Mouse (Mus musculus): ENCODE measurements around the gene Erich3. TPM values are rescaled to one million over a fixed set of nuclear protein-coding genes. Genes with fewer than 3 reads are reported as not detected.
A peak's percentile ranks its signal among the peaks of the same experiment; 100 is the strongest.

Erich3 gene
- polyA plus RNA-seq, 1 experiment from 2014 or later = 0.77 TPM

GRCm38 (mm10) chr3:154800888-154801429, 137.3 kb downstream of the Erich3 start:
- no peak overlapping the region for H3K27ac ChIP-seq (ENCODE audit: low read depth, low read length)
- ATAC-seq (ENCODE audit: insufficient read depth, low FRiP score, low TSS enrichment) (0 out of 2 replicates have a peak, but pooled peaks have one; percentile 35), DNase-seq (ENCODE audit: low spot score) (no peak)
- H3K4me1 ChIP-seq (ENCODE audit: control insufficient read depth, insufficient read depth, low read length) = 0 out of 2 replicates have a peak, but pooled peaks cover 2% of the 10 kb centered on the region
- no peak overlapping the region for H3K9ac ChIP-seq (ENCODE audit: low read length)
- no peaks in the 10 kb centered on the region for H3K27me3 ChIP-seq (ENCODE audit: control insufficient read depth, insufficient read depth, low read length)
- 53% methylated on average over 8 of the region's 8 CpGs for WGBS
- H3K4me3 ChIP-seq (ENCODE audit: low read depth, low read length) = no peak overlapping the region
- no peaks in the 10 kb centered on the region for H3K36me3 ChIP-seq (ENCODE audit: control insufficient read depth, insufficient read depth, low read length)
- H3K9me3 ChIP-seq (ENCODE audit: control insufficient read depth, low read length) = no peaks in the 10 kb centered on the region
- no peak overlapping the region for H3K4me2 ChIP-seq (ENCODE audit: low read depth)

GRCm38 (mm10) chr3:154806626-154807025, 143.0 kb downstream of the Erich3 start:
- no peak overlapping the region for H3K9ac ChIP-seq (ENCODE audit: low read length)
- H3K27ac ChIP-seq (ENCODE audit: low read depth, low read length) = no peak overlapping the region
- DNase-seq (ENCODE audit: low spot score) (peak; percentile 40), ATAC-seq (ENCODE audit: insufficient read depth, low FRiP score, low TSS enrichment) (peak; percentile 61)
- no peak overlapping the region for H3K4me3 ChIP-seq (ENCODE audit: low read depth, low read length)
- H3K4me1 ChIP-seq (ENCODE audit: control insufficient read depth, insufficient read depth, low read length) = no peaks in the 10 kb centered on the region; the same call in 1 of the 2 replicates
- H3K27me3 ChIP-seq (ENCODE audit: control insufficient read depth, insufficient read depth, low read length) = no peaks in the 10 kb centered on the region
- H3K4me2 ChIP-seq (ENCODE audit: low read depth) = no peak overlapping the region
- 36% methylated on average over 7 of the region's 7 CpGs for WGBS
- no peaks in the 10 kb centered on the region for H3K36me3 ChIP-seq (ENCODE audit: control insufficient read depth, insufficient read depth, low read length)
- H3K9me3 ChIP-seq (ENCODE audit: control insufficient read depth, low read length) = no peaks in the 10 kb centered on the region

- Histone ChIP-seq H3K9me3 (ENCODE audit: control insufficient read depth, low read length) (no peaks in the 10 kb centered on the region), H3K36me3 (ENCODE audit: control insufficient read depth, insufficient read depth, low read length) (no peaks in the 10 kb centered on the region), H3K4me1 (ENCODE audit: control insufficient read depth, insufficient read depth, low read length) (no peaks in the 10 kb centered on the region; the same call in 1 of the 2 replicates), H3K27me3 (ENCODE audit: control insufficient read depth, insufficient read depth, low read length) (no peaks in the 10 kb centered on the region), H3K4me2 (ENCODE audit: low read depth) (no peak overlapping the region), H3K4me3 (ENCODE audit: low read depth, low read length) (no peak overlapping the region), H3K27ac (ENCODE audit: low read depth, low read length) (no peak overlapping the region), H3K9ac (ENCODE audit: low read length) (no peak overlapping the region)
- 71% methylated on average over 7 of the region's 7 CpGs for WGBS
- ATAC-seq (ENCODE audit: insufficient read depth, low FRiP score, low TSS enrichment) = no peak
- DNase-seq (ENCODE audit: low spot score) = no peak
Measured at GRCm38 (mm10) chr3:154810273-154810870, 146.7 kb downstream of the Erich3 start.

GRCm38 (mm10) chr3:154811281-154811680, 147.6 kb downstream of the Erich3 start:
- Histone ChIP-seq H3K36me3 (ENCODE audit: control insufficient read depth, insufficient read depth, low read length) (no peaks in the 10 kb centered on the region), H3K27ac (ENCODE audit: low read depth, low read length) (no peak overlapping the region), H3K4me3 (ENCODE audit: low read depth, low read length) (no peak overlapping the region), H3K9me3 (ENCODE audit: control insufficient read depth, low read length) (no peaks in the 10 kb centered on the region), H3K4me1 (ENCODE audit: control insufficient read depth, insufficient read depth, low read length) (no peaks in the 10 kb centered on the region; the same call in 1 of the 2 replicates), H3K4me2 (ENCODE audit: low read depth) (no peak overlapping the region), H3K9ac (ENCODE audit: low read length) (no peak overlapping the region), H3K27me3 (ENCODE audit: control insufficient read depth, insufficient read depth, low read length) (no peaks in the 10 kb centered on the region)
- ATAC-seq (ENCODE audit: insufficient read depth, low FRiP score, low TSS enrichment) (no peak), DNase-seq (ENCODE audit: low spot score) (no peak)
- WGBS = 37% methylated on average over 9 of the region's 9 CpGs

GRCm38 (mm10) chr3:154811833-154812232, 148.2 kb downstream of the Erich3 start:
- Histone ChIP-seq H3K27me3 (ENCODE audit: control insufficient read depth, insufficient read depth, low read length) (no peaks in the 10 kb centered on the region), H3K9me3 (ENCODE audit: control insufficient read depth, low read length) (no peaks in the 10 kb centered on the region), H3K27ac (ENCODE audit: low read depth, low read length) (no peak overlapping the region), H3K4me1 (ENCODE audit: control insufficient read depth, insufficient read depth, low read length) (no peaks in the 10 kb centered on the region; the same call in 1 of the 2 replicates), H3K36me3 (ENCODE audit: control insufficient read depth, insufficient read depth, low read length) (no peaks in the 10 kb centered on the region), H3K4me3 (ENCODE audit: low read depth, low read length) (no peak overlapping the region), H3K4me2 (ENCODE audit: low read depth) (no peak overlapping the region), H3K9ac (ENCODE audit: low read length) (no peak overlapping the region)
- WGBS = 77% methylated on average over 9 of the region's 9 CpGs
- DNase-seq (ENCODE audit: low spot score) (no peak), ATAC-seq (ENCODE audit: insufficient read depth, low FRiP score, low TSS enrichment) (no peak)

- Histone ChIP-seq H3K27ac (ENCODE audit: low read depth, low read length) (no peak overlapping the region), H3K9ac (ENCODE audit: low read length) (no peak overlapping the region), H3K27me3 (ENCODE audit: control insufficient read depth, insufficient read depth, low read length) (no peaks in the 10 kb centered on the region), H3K4me2 (ENCODE audit: low read depth) (no peak overlapping the region), H3K9me3 (ENCODE audit: control insufficient read depth, low read length) (no peaks in the 10 kb centered on the region), H3K36me3 (ENCODE audit: control insufficient read depth, insufficient read depth, low read length) (no peaks in the 10 kb centered on the region), H3K4me1 (ENCODE audit: control insufficient read depth, insufficient read depth, low read length) (no peaks in the 10 kb centered on the region; the same call in 1 of the 2 replicates), H3K4me3 (ENCODE audit: low read depth, low read length) (no peak overlapping the region)
- ATAC-seq (ENCODE audit: insufficient read depth, low FRiP score, low TSS enrichment) = no peak
- WGBS = 68% methylated on average over 1 of the region's 1 CpGs
- no peak for DNase-seq (ENCODE audit: low spot score)
Measured at GRCm38 (mm10) chr3:154812893-154813292, 149.2 kb downstream of the Erich3 start.

GRCm38 (mm10) chr3:154815606-154816005, 151.9 kb downstream of the Erich3 start:
- no peaks in the 10 kb centered on the region for H3K9me3 ChIP-seq (ENCODE audit: control insufficient read depth, low read length)
- no peak for DNase-seq (ENCODE audit: low spot score)
- H3K36me3 ChIP-seq (ENCODE audit: control insufficient read depth, insufficient read depth, low read length) = no peaks in the 10 kb centered on the region
- H3K4me1 ChIP-seq (ENCODE audit: control insufficient read depth, insufficient read depth, low read length) = no peaks in the 10 kb centered on the region
- 38% methylated on average over 2 of the region's 2 CpGs for WGBS
- no peak for ATAC-seq (ENCODE audit: insufficient read depth, low FRiP score, low TSS enrichment)
- H3K4me3 ChIP-seq (ENCODE audit: low read depth, low read length) = no peak overlapping the region
- no peak overlapping the region for H3K27ac ChIP-seq (ENCODE audit: low read depth, low read length)
- H3K4me2 ChIP-seq (ENCODE audit: low read depth) = no peak overlapping the region
- H3K27me3 ChIP-seq (ENCODE audit: control insufficient read depth, insufficient read depth, low read length) = no peaks in the 10 kb centered on the region
- no peak overlapping the region for H3K9ac ChIP-seq (ENCODE audit: low read length)

GRCm38 (mm10) chr3:154816231-154816630, 152.6 kb downstream of the Erich3 start:
- DNase-seq (ENCODE audit: low spot score) = no peak
- Histone ChIP-seq H3K4me3 (ENCODE audit: low read depth, low read length) (no peak overlapping the region), H3K4me2 (ENCODE audit: low read depth) (no peak overlapping the region), H3K27ac (ENCODE audit: low read depth, low read length) (no peak overlapping the region), H3K27me3 (ENCODE audit: control insufficient read depth, insufficient read depth, low read length) (no peaks in the 10 kb centered on the region), H3K36me3 (ENCODE audit: control insufficient read depth, insufficient read depth, low read length) (no peaks in the 10 kb centered on the region), H3K9ac (ENCODE audit: low read length) (no peak overlapping the region), H3K9me3 (ENCODE audit: control insufficient read depth, low read length) (no peaks in the 10 kb centered on the region), H3K4me1 (ENCODE audit: control insufficient read depth, insufficient read depth, low read length) (no peaks in the 10 kb centered on the region)
- ATAC-seq (ENCODE audit: insufficient read depth, low FRiP score, low TSS enrichment) = no peak
- 84% methylated on average over 3 of the region's 3 CpGs for WGBS
